Mouse (Mus musculus) left cerebral cortex, adult 11 months (tissue): ENCODE results near the gene Gm9508.
"Not testable (repeated sequence)": the region's sequence is repeated elsewhere in the genome, so short reads cannot be mapped to it uniquely, and the experiment has no call there.

Experiments
- DNase-seq: peaks from one replicate; pipeline ENCODE4 v3.0.0; 2022; ENCODE audit warnings: low spot score

Gm9508 gene

DNA sequence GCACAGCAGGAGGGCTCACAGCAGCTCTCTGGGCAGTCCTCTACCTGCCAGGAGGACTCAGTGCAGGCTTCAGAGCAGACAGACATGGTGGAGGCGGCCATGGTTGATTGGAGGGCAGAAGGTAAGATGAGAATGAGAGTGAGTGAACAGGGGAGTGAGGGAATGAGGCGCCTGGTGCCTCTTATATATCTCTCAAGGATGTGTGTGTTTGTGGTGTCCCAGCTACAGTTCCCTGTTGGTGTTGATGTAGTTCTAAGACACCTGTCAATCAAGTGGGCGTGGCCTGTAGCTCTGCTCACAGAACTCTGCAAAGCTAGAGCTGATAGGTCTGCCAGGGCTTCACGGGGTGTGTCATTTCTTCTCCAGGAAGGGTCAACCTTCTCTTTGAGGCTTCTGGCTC lies at the start of gene Gm9508:
Gm9508 (minus strand) TSS at position 101 of the 400 bp plus-strand sequence.
- no peak for DNase-seq

DNA sequence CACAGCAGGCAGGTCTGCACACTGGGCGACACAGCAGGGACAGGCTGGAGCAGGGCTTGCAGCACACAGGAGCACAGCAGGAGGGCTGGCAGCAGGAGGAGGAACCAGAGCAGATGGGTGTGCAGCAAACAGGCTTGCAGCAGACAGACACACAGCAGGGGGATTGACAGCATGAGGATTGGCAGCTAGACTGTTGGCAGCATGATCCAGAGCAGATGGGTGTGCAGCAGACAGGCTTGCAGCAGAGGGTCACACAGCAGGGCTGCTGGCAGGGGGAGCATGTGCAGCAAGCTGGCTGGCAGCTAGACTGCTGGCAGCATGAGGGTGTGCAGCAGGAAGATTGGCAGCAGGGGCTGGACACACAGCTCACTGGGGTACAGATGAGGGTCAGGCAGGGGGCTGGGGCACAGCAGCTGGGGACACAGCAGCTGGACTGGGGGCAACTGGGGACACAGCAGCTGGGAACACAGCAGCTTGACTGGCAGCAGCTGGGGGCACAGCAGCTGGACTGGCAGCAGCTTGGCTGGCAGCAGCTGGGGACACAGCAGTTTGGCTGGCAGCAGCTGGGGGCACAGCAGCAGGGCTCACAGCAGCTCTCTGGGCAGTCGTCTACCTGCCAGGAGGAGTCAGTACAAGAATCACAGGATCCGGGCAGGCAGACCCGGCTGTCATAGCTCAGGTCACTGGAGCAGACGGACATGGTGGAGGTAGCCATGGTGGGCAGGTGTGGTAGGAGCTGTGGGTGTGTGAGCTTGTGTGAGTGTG lies 45.1 kb upstream of the Gm9508 start, which contains the start of gene Gm18596:
Gm18596 (minus strand) TSS at position 715 of the 765 bp plus-strand sequence.
- not testable (repeated sequence) for DNase-seq

DNA sequence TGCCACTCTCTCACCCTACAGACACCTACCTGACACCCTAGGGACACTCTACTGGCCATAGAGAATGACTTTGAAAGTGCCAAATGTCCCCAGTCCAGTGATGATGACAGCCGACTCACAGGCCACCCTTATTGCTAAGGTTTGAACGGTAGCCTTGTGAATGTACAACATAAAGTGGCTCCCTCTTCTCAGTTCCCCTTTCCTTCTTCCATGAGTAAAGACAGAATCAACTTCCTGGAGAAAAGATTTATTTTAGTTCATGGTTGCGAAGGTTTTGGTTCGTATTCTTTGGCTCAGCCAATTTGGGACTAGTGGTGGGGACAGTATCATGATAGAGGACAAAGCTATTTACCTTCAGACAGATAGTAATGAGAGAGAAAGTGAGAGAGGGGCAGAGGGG lies 41.9 kb upstream of the Gm9508 start:
- no peak for DNase-seq

DNA sequence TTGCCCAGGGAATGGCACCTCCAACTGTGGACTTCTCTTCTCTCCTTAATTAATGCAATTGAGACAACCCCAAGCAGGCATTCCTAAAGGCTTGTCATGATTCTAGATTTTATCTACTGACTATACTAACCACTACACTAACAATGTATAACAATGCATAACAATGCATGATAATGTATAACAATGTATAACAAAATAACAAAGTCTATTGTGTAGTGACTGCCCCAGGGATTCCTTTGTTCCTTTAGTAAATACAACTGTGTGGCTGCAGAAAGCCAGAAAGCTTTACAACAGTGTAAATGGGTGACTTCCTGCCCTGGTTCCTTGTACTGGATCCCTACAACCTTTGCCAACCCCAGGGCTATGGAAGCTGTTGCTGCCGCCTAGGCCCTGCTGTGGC lies 38.9 kb upstream of the Gm9508 start:
- DNase-seq: no peak

DNA sequence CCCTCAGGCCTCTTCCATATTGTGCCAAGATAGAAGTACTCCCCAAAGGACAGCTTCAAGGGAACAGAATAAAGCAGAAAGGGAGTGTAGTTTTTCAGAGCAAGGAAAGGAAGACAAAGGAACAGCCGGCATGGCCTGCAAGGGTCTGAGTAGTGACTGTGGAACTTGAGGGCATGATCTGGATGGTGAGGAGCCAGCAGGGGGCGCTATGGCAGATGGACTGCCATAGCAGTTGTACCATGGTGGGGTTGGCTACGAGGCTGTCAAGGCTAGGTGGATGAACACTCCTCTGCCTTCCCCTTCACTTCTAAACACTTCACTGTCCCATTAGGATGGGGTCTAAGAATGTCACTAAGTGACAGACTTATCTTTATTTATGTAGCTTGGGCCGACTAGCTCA lies 32.2 kb upstream of the Gm9508 start:
- no peak for DNase-seq

DNA sequence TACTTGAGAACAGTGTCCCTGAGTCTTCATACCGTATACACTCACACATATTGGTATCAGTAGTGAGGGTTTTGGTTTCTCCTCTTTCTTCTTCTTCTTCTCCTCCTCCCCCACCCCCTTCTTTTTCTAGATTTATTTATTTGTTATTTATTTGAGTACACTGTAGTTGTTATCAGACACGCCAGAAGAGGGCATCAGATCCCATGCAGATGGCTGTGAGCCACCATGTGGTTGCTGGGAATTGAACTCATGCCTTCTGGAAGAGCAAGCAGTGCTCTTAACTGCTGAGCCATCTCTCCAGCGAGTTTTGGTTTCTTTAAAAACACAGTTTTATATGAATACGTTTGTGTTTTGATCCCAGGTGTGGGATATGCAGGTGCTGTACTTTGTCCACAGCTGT lies 31.2 kb upstream of the Gm9508 start:
- no peak for DNase-seq

DNA sequence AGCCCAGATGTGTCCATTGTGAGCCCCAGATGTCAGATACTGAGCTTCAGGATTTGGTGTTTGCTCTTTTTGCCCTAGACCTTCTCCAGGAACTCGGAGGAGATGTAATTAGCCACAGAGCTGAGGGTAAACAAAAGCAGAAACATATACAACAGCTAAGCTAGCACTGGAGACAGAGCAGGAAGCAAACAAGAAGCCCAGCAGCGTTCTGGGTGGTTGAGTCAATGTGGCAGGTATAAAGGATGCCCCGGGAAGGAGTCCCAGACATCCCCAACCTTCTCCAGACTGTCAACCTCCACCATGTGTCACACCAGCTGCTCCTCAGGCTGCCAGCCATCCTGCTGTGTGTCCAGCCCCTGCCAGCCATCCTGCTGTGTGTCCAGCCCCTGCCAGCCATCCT lies 29.2 kb upstream of the Gm9508 start, which contains the start of gene Gm10100:
Gm10100 (plus strand) TSS at position 301 of the 400 bp plus-strand sequence.
- DNase-seq: no peak

DNA sequence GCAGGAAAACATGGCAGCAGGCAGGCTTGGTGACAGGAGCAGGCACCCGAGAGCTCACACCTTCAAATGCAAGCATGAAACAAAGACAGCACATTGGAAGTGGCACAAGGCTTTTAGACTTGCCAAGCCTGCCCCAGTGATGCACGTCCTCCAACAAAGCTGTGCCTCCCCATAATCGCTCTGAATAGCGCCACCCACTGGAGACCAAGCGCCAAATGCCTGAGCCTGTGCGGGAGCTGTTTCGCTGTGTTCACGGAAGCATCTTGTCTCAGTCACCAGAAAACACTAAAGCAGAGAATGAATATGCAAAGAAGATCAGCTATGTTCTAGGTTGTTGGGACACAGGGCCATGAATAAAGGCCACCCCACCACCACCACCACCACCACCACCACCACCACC lies 27.8 kb upstream of the Gm9508 start:
- DNase-seq: no peak

DNA sequence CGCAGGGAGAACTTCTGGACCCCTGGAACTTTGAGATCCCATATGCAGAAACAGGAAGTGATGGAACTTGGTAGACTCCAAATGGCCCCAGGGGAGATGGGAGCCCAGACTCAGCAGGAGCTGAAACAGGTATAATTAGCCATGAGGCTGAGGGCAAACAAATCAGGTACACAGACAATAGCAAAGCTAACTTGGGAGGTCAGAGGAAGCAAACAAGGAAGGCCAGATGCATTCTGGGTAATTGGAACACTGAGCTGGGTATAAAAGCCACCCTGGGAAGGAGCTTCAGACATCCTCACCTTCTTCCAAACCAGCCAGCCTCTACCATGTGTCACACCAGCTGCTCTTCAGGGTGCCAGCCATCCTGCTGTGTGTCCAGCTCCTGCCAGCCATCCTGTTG lies 23.3 kb upstream of the Gm9508 start, which contains the start of gene Krtap12-1:
Krtap12-1 (plus strand) TSS at position 301 of the 400 bp plus-strand sequence.
- not testable (repeated sequence) for DNase-seq

DNA sequence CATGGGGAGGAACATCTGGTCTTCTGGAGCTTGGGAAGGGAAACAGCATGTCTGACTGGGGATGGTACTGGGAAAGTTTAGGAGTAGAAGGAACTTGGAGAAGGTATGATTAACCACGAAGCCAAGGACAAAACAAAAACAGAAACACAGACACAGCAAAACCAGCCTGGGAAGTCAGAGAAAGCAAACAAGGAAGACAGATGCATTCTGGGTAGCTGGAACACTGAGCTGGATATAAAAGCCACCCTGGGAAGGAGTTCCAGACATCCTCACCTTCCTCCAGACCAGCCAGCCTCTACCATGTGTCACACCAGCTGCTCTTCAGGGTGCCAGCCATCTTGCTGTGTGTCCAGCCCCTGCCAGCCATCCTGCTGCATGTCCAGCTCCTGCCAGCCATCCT lies 18.5 kb upstream of the Gm9508 start, which contains the start of gene Gm10142:
Gm10142 (plus strand) TSS at position 301 of the 400 bp plus-strand sequence.
- no peak for DNase-seq

DNA sequence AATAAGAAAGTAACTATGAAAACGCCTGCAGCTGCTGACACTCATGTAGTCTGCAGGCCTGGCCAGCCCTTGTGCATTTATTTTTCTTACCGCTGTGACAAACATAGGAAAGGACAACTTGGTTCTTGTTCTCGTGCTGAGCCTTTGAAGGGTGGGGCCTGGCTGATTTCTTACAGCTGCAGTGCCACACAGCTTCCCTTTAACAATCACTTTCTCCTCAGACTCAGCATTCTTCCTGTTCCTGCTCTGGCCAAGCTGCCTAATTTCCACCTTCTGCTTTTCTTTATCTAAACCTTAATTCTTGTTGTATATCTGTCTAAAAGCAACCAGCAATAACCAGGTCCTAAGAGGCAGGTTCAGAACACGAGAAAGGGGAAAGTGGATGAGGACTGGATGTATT lies 16.7 kb upstream of the Gm9508 start:
- no peak for DNase-seq

DNA sequence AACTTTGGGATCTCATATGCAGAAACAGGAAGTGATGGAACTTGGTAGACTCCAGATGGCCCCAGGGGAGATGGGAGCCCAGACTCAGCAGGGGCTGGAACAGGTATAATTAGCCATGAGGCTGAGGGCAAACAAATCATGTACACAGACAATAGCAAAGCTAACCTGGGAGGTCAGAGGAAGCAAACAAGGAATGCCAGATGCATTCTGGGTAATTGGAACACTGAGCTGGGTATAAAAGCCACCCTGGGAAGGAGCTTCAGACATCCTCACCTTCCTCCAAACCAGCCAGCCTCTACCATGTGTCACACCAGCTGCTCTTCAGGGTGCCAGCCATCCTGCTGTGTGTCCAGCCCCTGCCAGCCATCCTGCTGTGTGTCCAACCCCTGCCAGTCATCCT lies 14.1 kb upstream of the Gm9508 start, which contains the start of gene Gm10024:
Gm10024 (plus strand) TSS at position 301 of the 400 bp plus-strand sequence.
- DNase-seq: not testable (repeated sequence)

DNA sequence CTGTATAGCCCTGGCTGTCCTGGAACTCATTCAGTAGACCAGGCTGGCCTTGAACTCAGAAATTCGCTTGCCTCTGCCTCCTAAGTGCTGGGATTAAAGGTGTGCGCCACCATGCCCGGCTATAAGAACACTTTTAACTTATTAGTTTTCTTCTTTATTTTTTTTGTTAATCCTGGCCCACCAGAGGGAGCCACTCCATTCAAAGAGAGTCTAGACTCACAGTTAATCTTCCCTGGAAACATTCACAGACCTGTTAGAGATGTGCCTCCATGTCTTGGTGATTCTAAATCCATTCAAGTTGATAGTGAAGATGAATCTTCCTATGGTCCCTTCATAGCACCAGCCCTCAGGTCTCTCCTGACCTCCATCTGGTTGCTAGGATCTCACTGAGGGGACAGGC lies 12.8 kb upstream of the Gm9508 start:
- DNase-seq: no peak

DNA sequence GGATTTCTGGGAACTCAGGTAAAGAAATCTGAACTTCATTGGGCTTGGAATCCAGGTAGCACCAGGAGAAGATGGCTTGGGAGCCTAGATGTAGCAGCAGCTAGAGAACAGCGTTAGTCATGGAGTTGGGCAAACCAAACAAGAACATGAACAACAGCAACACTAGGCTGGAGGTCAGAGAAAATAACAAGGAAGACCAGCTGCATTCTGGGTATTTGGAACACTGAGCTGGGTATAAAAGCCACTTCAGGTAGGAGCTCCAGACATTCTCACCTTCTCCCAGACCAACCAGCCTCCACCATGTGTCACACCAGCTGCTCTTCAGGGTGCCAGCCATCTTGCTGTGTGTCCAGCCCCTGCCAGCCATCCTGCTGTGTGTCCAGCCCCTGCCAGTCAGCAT lies 9.3 kb upstream of the Gm9508 start, which contains the start of gene Gm10272:
Gm10272 (plus strand) TSS at position 301 of the 400 bp plus-strand sequence.
- DNase-seq: no peak

DNA sequence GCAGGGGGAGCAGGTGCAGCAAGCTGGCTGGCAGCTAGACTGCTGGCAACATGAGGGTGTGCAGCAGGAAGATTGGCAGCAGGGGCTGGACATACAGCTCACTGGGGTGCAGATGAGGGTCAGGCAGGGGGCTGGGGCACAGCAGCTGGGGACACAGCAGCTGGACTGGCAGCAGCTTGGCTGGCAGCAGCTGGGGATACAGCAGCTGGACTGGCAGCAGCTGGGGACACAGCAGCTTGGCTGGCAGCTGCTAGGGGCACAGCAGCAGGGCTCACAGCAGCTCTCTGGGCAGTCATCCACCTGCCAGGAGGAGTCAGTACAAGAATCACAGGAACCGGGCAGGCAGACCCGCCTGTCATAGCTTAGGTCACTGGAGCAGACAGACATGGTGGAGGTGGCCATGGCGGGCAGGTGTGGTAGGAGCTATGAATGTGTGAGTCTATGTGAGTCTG lies 6.7 kb downstream of the Gm9508 start, which contains the start of gene Gm19402:
Gm19402 (minus strand) TSS at position 402 of the 452 bp plus-strand sequence.
- not testable (repeated sequence) for DNase-seq

DNA sequence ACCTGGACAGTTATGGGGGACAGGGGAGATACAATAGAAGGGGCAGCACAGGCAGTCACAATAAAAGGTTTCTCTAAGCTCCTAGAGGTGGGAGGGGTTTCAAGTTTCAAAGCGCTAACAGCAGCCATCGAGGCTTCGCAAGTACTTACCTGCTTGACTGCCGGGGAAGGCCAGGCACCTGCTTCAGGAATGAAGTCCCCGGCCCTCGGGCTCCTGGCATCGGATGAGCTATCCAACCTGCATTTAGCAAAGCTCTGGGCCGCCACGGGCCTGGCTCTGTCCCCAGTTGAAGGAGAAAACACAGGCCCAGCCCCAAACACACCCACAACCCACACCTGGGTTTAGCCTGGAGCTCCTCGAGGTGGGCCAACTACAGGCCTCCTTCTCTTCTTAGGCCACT lies 10.0 kb downstream of the Gm9508 start:
- no peak for DNase-seq

DNA sequence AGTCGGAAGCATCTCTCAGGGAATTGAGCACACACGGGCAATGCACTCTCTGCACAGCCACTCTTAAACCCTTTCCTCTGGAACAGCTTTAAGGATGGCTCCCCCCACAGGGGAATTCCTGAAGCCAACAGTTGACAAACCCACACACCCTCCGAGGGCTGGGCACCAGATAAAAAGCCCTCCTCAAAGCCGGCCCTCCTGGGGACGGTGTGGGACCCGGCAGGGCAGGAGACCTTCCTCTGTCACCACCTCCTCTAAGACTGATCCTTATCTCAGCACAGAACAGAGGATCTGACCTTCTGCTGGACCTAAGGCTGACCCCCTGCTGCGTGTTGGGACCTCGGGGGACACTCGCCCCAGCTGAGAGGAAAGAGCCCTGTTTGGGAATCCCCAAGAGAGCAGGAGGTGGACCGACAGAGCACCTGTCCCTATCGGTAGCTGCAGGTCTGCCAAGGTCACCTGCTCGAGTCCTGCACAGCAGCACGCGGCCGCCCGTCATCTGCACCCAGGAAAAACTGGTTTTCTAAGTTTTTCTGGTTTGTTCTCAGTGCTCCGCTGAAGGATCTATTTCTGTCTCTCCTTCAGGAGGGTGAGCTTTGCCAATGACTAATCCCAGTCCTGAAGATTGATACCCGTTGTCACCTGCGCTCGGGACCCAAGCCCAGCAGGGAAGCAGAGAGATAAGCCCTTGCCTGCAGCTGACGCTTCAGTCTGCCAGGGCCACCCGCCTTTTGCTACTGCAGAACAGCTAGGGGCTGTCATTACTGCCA lies 11.0 kb downstream of the Gm9508 start, which contains the start of gene Tspear:
Tspear (plus strand) TSS at position 675 of the 770 bp plus-strand sequence.
- DNase-seq: no peak

DNA sequence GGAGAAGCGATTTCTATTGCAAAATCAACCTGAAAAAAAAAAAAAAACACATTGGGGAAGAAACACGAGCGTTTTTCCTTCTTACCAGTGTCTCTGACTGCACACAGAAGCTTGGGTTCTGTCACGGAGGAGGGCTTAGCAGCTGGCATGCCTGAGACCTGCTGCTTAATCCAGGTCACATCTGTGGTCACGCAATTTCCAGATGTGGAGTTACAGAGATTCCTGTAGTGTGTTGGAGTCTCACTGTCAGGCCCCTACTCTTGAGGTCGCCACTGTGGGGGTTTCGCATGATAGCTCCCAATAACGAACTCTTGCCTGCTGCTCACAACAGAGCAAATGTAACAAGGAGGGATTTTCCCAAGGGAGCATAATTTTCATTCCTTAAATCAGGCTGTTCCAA lies 12.9 kb downstream of the Gm9508 start:
- no peak for DNase-seq

DNA sequence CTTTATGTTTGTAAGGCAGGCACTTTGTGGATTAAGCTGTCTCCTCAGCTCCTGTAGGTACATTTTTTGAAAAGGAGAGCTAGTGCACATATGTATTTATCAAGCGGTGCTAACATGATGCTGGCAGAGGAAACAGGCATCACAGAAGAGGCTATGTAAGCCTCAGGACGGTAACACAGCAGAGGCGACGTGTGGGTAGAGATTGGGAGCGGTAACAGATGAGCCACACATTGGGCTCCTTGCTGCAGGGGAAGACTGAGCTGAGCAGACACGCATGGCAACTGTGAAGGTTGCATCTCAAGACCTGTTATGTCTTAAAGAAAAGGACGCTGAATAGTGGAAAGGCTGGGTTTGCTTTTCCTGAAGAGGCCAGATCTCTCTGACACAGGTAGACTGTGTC lies 14.0 kb downstream of the Gm9508 start:
- DNase-seq: no peak

DNA sequence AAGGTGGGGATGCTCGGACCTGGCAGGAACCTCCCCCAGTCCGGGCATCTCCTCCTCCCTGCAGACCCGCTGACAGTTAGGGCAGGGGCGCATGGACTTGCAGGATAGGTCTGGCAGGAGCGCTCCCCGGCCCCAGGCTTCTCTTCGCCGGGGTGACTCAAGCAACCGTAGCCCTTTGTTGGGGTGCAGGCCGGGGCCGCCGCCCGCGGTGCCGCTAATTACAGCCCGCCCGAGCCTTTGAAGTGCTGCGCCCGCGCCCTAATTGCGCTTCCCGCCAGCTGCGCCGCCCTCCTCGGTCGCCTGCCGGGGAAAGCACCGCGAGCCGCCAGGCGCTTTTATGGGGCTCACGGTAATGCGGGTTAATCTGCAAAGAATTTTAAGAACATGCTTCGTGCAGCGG lies 19.5 kb downstream of the Gm9508 start:
- no peak for DNase-seq

DNA sequence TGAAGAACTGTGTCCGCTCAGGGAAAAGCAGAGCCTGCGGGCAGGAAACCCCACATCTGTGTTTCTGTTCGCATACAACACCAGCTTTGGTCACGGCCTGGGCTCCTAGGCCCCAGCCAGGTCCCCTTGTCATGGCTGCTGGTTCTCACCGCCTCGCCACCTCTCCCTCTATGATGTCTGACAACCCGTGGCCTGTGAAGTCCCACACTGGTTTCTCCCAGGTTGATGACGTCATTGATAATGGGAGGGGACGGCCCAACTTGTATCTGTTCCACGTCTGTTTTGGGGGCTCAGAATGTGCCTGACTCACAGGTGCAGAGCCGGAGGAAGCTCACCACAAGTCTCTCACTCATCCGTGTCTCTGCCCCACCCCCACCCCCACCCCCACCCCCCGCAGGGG lies 23.3 kb downstream of the Gm9508 start:
- DNase-seq: no peak

DNA sequence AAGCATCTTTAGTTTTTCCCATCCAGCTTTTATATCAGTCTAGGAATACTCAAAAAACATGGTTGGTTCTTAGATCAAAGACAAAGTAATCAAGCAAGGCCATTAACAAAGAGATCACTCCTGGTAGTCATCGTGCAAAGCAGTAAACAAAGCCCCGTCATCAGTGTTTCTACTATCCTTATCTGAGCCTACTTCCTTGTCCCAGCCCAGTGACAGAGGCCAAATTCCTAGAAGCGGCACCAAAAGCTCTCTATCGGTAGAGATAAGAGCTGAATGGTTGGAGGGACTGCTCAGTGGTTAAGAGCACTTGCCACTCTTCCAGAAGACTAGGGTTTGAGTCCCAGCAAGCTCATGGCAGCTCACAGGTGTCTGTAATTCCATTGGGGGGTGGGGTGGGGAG lies 25.5 kb downstream of the Gm9508 start:
- DNase-seq: no peak

DNA sequence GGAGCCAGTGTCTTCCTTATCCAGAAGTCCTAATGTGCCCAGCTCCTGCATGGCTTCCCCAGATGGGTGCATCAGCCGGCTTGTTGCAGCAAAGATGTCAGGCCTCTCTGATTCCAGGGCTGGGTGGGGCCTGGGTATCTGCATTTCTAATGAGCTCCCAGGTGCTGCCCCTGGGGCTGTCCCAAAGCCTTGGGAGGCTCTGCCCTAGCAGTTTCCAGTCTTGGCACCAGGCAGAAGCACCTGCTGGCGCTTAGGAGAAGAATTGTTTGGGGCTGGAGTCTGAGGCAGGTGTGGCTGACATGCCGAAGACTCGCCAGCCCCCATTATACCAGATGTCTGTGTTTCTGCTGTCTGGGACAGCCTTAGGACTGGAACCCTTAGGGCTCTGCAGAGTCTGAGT lies 26.3 kb downstream of the Gm9508 start:
- no peak for DNase-seq
